Mouse (Mus musculus): ENCODE results near the gene Rnf13.

The Rnf13 gene

GRCm38 (mm10) chr3:57845786-57846661, 110.2 kb downstream of the Rnf13 start:
- DNase-seq (ENCODE audit: low spot score): no peak

DNA sequence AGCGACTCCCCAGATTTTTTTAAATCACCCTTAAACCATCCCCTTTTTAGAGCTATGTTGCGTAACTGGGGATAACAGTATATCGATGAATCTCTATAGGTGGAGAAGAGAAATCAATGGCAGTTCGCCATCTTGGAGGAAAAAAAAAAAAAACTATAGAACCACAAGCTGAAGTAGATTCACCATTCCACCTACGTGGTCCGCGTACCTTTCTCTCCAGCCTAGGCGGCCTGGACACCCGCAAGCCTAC, 110.7 kb downstream of the Rnf13 start:
- no peak for DNase-seq (ENCODE audit: low spot score)

DNA sequence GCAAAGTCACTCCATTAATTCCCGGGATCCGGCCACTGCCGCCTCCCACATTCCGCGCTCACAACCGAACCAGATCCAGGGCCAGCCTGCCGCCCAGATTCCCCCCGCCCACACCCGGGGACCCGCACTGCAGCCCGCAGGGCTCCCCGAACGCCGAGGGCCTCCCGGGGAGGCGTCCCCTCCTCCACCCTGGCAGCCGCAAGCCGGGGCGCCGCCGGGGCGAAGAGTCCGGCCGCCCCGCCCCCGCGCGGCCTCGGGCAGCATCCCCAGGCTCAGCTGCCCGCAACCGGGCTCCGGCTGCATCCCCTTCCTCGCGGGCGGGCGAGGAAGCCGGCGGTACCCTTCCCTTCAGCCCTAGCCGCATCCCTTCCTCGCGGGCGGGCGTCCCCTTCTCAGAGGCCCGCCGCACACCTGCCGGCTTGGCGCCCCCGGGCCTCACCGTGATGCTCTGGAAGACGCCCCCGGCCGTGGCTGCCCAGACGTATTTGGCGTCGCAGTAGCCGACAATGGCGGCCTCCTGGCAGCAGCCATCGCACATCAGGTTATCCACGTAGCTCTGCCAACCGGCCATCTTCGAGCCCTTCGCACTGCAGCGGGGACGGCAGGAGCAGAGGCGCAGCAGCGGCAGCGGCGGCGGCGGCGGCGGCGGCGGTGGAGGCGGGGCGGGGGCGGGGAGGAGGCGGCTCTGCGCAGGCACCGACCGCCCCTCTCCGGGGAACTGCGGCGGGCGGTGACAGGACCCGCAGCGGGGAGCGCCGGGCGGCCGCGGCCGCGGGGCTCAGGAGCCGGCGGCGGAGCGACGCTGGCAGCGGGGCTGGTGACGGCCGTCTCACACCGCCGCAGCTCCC, 111.3 kb downstream of the Rnf13 start:
- DNase-seq (ENCODE audit: low spot score): peak; percentile 56

DNA sequence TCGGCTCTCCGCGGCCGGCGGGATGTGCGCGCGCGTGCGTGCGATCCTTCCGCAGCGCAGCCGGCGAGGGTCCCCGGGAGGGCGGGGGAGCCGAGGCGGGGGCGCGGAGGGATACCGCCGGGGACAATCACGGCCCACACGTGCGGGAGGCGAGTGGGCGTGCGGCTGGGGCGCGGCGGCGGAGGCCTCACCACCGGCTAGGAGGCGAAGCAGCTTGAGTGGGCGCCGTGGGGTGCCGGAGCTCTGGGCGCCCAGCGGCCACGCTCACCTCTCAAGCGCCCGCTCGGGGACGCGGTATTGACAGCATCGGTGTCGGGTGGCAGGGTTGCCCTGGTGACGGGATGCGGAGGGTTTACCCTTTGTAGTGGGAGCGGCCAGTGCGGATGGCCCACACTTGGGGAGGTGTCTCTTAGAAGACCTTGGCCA, 111.9 kb downstream of the Rnf13 start, which contains the start of gene Pfn2:
Pfn2 (minus strand) TSS at position 320 of the 426 bp plus-strand sequence.
- peak; percentile 60 for DNase-seq (ENCODE audit: low spot score)

DNA sequence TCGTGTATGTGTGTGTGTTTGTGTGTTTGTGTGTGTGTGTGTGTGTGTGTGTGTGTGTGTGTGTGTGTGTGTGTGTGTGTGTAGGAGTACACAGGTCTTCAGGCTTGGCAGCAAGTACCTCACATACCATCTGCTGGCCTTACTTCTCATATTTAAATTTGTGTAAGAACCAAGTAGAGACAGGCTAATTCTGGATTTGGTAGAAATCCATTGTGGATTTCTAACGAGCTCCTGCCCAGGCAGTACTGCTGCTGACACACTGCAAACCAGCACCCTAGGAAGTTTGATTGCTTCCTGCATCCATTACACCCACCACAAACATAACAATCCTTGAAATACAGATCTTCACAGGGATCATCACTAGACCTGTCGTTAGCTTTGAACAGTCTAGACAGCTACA, 147.1 kb downstream of the Rnf13 start:
- no peak for DNase-seq (ENCODE audit: low spot score)
